Mouse (Mus musculus) G1E-ER4 (cell line): ENCODE data around the gene AI481877. TPM values are rescaled to one million over a fixed set of nuclear protein-coding genes. Genes with fewer than 3 reads are reported as not detected.

Source experiments
- GATA1 ChIP-seq: IDR thresholded peaks from one replicate; pipeline ENCODE4 v1.8.0; 2012; ENCODE audit warnings: low read length, inconsistent platforms
- polyA plus RNA-seq: library from polyadenylated mRNA; stranded (reverse); fragments of >175 nt; gene quantifications from 2 replicates; pipeline ENCODE4 v1.2.3, GENCODE M21; 2012

Gene AI481877
- polyA plus RNA-seq, 1 experiment = not detected

DNA sequence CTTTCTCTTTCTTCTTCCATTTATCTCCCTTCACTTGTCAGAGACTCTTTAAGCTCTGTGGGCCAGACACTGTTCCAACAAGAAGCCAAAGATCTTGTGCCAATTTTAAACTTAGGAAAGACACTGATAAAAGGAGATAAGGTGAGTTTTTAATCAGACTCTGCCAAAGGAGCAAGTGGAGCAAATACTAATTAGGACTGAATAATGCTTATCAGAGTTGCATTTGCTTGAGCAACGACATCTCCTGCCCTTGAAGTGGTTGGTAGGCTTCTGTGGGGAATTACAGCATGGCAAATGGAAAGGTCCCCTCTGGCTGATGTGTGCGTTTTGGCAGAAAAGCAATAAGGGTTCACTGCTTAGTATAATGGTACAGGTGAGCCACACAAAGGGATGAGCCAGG lies 18.9 kb upstream of the AI481877 start:
- TF ChIP-seq GATA1 = peak; percentile 74

DNA sequence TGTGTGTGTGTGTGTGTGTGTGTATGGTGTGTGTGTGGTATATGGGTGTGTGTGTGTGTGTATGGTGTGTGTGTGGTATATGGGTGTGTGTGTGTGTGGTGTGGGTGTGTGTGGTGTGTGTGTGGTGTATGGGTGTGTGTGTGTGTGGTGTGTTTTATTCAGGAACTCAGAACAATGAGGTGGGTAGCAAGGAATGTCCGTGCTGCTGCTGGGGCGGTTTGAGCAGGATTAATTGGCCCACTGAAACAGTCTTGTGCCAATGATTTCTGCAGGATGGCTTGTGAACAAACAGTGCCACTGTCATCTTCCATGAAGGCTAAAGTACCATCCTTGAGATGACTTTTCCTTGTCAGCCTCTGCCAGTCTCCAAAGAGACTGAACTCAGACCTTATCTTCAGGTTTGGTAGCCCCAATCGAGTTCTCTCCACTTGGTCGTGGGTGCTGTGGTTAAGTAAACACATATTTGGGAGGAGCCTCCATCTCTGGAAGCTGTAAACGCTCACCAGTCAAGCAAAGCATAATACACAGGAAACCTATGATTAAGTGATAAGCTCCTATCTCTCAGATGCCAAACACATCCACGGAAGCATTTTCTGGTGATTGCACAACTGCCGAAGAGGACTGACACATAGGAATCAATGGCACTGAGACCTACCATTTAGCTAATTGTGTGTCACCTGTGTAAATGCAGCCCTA lies 18.3 kb upstream of the AI481877 start:
- peak; percentile 93 for TF ChIP-seq GATA1

DNA sequence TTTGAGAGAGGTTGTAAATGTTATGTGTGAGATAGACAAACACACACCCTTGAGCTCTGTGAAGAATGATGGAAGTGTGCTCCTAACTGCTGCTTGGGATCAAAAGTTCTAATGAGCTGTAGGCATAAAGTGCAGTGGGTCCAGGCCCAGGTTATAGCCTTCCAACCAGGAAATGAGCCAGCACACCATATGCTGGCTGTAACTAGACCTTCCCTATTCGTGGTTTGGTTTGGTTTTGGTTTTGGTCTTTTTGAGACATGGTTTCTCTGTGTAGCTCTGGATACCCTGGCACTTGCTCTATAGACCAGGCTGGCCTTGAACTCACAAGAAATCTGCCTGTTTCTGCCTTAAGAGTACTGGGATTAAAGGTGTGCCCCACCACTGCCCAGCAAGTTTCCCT lies 13.2 kb upstream of the AI481877 start:
- no peak for TF ChIP-seq GATA1

DNA sequence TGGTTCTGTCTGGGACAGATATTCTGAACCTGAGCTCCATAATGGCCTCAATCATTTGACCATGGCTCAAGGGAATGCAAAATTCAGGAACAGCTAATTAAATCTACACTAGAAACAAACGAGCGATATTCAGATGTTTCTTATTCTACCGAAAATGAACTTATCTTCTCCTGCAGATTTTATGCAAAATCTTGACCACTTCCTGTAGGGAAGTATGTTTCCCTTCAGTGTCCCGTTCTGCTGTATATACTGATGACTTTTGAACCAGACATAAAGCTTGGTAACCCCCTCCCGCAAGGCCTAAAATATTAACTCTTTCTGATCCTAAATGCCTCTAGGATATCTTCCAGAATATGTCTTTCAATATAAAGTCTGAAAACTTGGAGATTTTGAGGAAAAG lies 12.1 kb upstream of the AI481877 start:
- TF ChIP-seq GATA1 = peak; percentile 68

DNA sequence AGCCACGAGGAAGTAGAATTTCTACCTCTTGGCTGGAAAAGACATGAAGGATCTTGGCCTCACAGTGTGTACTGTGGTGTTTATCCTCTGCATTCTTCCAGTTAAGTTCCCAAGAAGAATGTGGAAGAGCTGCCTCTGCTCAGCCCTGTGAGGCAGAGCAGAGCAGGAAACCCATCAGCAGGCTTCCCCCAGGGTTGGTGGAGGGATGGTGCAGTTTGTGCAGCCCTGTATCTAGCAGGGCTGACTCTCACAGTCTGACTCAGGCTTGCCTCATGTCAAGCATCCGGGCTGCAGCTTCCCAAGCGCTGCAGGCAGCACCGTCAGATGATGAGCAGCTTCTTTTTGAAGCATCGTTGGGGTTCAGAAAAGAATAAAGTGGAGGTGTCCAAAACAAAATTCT lies 10.3 kb upstream of the AI481877 start:
- TF ChIP-seq GATA1 = no peak

DNA sequence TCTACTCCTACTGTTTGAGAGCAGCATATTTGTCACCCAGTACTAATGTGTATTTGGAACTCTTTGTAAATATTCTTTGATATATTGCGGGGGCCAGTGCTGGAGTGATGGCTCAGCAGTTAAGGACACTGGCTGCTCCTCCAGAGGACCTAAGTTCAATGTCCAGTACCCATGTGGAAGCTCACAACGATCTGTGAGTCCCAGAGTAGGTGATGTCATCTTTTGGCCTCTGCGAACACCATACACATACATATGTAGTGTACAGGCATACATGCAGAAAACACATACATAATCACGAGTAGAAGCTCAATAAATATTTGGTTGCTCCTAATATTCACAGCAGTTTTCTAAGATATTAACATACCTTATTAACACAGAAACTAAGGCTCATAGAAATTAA lies 9.8 kb downstream of the AI481877 start:
- TF ChIP-seq GATA1 = no peak

DNA sequence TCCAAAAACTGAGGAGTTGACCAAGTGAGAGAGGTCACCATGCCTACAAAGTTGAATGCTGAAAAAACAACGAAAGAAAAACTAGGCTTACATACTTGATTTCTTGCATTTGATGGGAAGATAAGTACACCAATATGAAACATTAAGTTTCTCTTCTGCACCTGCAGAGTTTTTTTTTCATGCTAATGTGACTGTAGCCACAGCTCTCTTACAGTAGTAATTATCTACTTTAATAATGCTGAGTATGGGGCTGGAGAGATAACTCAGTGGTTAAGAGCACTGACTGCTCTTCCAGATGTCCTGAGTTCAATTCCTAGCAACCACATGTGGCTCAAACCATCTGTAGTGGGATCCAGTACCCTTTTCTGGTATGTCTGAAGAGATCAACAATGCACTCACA lies 13.7 kb downstream of the AI481877 start:
- TF ChIP-seq GATA1 = no peak

DNA sequence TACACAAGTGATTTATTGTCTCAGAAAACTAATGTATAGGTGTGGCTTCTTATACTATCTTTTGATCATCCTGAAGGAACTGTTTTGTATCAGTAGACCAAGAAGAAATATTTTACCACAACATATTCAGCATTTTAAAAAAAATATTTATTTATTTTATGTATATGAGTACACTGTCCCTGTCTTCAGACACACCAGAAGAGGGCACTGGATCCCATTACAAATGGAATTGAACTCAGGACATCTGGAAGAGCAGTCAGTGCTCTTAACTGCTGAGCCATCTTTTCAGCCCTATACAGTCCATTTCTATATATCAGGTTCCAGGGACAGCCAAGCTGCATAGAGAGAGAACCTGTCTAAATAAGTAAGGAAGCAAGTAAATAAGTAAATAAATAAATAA lies 15.2 kb downstream of the AI481877 start:
- no peak for TF ChIP-seq GATA1

DNA sequence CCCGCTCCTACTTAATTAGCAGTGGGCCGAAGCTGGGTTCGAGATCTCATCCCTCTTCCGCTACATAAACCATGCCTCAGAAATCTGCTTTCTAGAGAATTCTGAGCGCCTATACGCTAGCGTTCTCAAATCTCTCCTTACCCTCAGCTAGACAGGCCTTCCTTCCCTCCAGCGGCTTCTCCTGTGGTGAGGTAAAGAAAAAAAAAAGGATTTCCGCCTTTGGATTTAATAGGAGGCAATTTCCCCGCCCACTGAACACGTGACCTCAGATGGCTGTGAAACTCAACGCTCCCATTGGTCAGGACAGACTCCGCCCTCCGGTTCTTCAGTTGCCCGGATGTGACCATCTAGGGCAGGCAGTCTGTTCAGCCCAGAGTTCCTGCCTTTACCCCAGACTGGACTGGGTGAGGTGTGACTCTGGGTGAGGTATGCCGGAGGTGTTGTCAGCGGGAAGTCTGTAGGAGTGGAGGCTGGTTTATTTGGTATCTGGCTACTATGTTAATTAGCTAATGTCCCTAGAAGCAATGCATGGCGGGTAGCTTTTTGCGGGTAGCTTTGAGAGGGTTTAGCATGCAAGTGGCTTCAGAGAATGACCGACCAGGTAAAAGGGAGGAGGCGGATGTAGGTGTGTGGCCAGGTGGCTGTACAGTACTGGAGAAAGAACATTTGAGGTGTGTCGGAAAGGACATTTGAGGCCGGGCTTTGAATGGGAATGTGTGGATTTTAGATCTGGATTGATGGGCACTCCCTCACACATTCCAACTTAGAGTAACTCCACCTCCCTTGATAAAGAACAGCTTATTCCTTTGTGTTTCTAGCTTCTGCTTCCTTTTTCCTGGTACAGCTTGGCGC lies 20.9 kb downstream of the AI481877 start:
- no peak for TF ChIP-seq GATA1

DNA sequence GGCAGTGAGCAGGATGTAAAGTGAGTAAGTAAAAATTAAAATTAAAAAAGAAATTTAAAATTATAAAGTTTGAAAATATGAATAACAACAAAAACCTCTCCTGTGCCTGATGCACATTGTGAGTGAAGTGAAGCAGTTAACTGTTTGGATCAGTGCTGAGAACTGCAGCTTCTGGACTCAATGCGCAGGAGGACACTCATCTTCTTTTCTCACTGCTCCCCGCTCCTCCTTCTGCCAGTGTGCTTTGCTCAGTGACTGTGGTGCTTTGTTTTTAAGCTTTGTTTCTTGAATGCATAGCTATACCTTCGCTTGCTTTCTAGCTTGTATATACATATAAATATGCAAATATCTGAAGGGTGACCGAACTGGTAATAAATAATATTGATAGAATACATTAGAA lies 30.1 kb downstream of the AI481877 start:
- no peak for TF ChIP-seq GATA1

DNA sequence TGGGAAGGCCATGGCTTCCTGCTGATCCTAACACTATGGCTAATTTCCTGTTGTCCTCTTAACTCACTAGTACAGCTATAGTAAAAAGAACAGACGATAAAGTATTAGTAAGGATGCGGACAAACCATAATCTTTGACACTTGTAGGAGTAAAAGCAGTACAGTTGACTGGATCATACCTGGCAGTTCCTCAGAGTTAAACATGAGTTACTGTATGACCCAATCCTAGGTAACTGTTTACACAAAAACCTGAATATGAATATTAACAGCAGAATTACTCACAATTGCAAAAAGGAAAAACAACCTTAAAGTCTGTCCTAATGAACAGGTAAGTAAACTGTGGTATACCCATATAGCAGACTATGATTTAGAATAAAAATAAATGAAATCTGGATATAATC lies 30.9 kb downstream of the AI481877 start:
- TF ChIP-seq GATA1 = no peak

DNA sequence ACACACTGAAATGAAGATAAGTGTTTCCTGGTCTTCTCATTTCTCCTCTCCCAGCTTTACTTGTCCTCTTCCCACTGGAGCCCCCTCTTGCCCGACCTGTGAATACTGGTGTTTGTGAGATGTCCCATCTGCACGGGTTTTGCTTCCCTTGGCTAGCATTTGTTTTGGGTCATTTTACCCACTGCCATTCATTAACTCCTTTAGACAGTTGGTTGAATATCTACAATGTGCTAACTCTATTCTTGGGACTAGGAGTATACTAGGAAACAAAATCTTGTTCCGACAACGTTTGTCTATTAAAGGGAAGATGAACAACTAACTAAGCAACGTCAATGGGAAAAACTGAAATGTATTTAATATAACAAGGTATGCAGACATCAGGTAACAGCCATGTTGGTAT lies 32.1 kb downstream of the AI481877 start:
- TF ChIP-seq GATA1 = no peak

DNA sequence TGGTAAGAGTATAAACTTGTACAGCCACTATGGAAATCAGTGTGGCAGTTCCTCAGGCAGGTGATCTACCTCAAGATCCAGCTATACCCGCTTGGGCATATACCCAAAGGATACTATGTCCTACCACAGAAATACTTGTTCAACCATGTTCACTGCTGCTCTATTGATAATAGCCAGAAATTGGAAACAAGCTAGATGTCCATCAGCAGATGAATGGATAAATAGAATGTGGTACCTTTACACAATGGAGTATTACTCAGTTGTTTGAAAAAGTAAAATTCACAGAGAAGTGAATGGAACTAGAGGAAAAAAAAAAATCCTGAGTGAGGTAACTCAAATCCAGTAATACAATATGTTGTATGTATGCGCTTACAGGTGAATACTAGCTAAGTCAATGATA lies 34.6 kb downstream of the AI481877 start:
- no peak for TF ChIP-seq GATA1

DNA sequence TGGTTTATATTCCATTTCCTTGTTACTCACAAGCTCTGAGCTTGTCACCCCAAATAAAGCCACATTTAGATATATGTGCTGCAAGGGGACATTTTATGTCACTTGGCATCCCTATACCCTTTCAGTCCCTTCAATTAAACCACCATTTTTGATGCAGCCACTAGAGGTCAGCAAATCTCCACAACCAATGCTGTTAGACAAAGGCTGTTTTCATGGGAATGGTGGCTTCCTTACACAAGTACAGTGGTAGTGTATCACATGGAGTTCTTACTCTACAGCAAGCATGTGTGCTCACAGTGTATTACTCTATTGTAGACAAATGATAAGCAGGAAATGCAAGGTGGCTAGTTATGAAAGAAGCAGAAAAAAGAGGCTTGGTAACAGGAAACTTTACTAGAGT lies 42.4 kb downstream of the AI481877 start:
- no peak for TF ChIP-seq GATA1

DNA sequence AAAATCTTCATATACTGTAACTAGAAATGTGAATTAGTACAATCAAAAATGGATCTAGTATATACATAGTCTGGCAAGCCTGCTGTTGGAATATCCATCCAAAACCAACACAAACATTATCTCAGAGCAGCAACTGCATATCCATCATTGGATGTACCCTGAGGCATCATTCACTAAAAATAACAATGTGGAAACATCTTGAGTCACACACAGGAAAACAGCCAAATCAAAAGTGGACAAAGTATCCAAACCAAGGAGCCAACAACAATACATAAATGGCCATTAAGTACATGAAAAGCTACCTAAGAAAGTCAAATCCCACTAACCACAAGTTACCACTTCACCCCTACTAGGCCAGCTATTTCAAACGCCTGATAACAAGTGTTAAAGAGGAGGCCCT lies 49.4 kb downstream of the AI481877 start:
- TF ChIP-seq GATA1 = no peak

DNA sequence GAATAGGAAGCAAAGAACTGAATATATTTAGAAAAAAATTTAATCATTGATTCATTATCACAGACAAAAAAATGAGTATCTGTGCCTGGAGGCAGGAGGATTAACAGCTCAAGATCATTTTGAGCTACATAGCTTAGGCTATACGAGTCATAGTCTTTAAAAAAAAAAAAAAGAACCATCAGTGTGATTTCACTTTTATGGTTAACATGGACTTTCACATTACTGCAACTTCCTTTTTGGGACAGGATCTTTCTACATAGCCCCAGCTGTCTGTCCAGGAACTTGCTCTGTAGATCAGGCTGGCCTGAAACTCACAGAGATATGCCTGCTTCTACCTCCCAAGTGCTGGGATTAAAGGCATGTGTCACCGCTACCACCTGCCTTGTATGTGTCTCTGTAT lies 55.4 kb downstream of the AI481877 start:
- TF ChIP-seq GATA1 = no peak

DNA sequence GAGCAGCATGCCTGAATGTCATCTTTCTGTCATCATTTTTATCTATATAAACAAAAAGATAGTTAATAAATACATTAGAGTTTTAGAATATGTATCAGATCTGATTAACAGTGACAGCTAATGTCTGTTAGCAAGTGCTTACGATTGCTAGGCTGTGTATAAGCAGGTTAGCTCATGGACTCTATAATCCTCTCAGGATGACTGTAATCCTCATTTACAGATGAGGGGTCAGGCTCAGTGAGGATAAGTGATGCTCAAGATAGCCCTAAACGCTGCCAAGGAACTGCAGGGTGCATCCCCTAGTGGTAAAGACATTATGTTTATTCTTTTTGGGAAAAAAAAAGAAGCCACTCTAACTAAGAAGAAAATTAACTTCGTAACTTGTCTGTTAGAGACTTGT lies 69.5 kb downstream of the AI481877 start:
- no peak for TF ChIP-seq GATA1
